In genomic region chr2:33343413-33343812, GRCm38 (mm10) we compare ENCODE assay signal across 25 mouse cellular contexts.
"Had no signal": no experiment of that assay in that cellular context is flagged by ENCODE, and none has a peak within 500 bp of the region (broad histone marks: within the 10 kb centered on the region; RNA-seq: fewer than 3 reads in every experiment).

No protein-coding gene starts in this region.

- H3K36me3 ChIP-seq: kidney, embryonic 15.5 days; limb, embryonic 10.5 days; limb, embryonic 13.5 days; liver, embryonic 12.5 days; liver, embryonic 15.5 days; lung, embryonic 15.5 days had no signal

- H3K9me3 ChIP-seq: kidney, embryonic 15.5 days; limb, embryonic 10.5 days; limb, embryonic 13.5 days; liver, embryonic 12.5 days; liver, embryonic 15.5 days; lung, embryonic 15.5 days; megakaryocyte, embryonic 14.5 days; midbrain, embryonic 12.5 days; neural tube, embryonic 12.5 days; neural tube, embryonic 15.5 days had no signal

- H3K4me3 ChIP-seq: kidney, embryonic 15.5 days; limb, embryonic 10.5 days; limb, embryonic 13.5 days; liver, embryonic 12.5 days; liver, embryonic 15.5 days; lung, embryonic 15.5 days; megakaryocyte, embryonic 14.5 days; midbrain, embryonic 12.5 days; neural tube, embryonic 12.5 days; neural tube, embryonic 15.5 days had no signal

- H3K27me3 ChIP-seq: kidney, embryonic 15.5 days; limb, embryonic 13.5 days; liver, embryonic 12.5 days; liver, embryonic 15.5 days; lung, embryonic 15.5 days; neural tube, embryonic 12.5 days; neural tube, embryonic 15.5 days had no signal

- H3K27ac ChIP-seq: kidney, embryonic 15.5 days; limb, embryonic 10.5 days; limb, embryonic 13.5 days; liver, embryonic 12.5 days; liver, embryonic 15.5 days; lung, embryonic 15.5 days; midbrain, embryonic 12.5 days; neural tube, embryonic 12.5 days; neural tube, embryonic 15.5 days; stomach, postnatal 0 days had no signal

- H3K4me1 ChIP-seq: liver, embryonic 12.5 days; liver, embryonic 15.5 days had no signal

- DNase-seq: kidney, adult 8-10 months; kidney, postnatal 10 days; kidney, postnatal 36 days; liver; lung, adult 18-20 months; lung, postnatal 10 days; lung, postnatal 36 days; right cerebral cortex, adult 18-20 months; right cerebral cortex, postnatal 14 days; right cerebral cortex, postnatal 4 days; thymus, adult 2 months; thymus, postnatal 14 days; thymus, postnatal 4 days had no signal

- H3K4me2 ChIP-seq: kidney, embryonic 15.5 days; limb, embryonic 13.5 days; liver, embryonic 12.5 days; liver, embryonic 15.5 days; lung, embryonic 15.5 days; midbrain, embryonic 12.5 days; neural tube, embryonic 12.5 days; neural tube, embryonic 15.5 days had no signal

- ATAC-seq: liver, embryonic 12.5 days; midbrain, embryonic 16.5 days had no signal

- H3K9ac ChIP-seq: kidney, embryonic 15.5 days; limb, embryonic 13.5 days; liver, embryonic 12.5 days; liver, embryonic 15.5 days; lung, embryonic 15.5 days; midbrain, embryonic 12.5 days; neural tube, embryonic 12.5 days; neural tube, embryonic 15.5 days had no signal
